Mouse (Mus musculus) liver, embryonic 12.5 days (tissue): ENCODE results near the gene Tex38. TPM values are rescaled to one million over a fixed set of nuclear protein-coding genes. Genes with fewer than 3 reads are reported as not detected.

ENCODE experiments used
- ATAC-seq: fragments of 200-750 bp; cut with Nextera tagmentation; 2 replicates; pipeline ENCODE4 v1.8.0; 2017; ENCODE audit warnings: moderate number of reproducible peaks, mild to moderate bottlenecking, moderate library complexity
- H3K27ac ChIP-seq: fragments of 300-500 bp; sonication (generic); 2 replicates; pipeline ENCODE4 v1.5.1; 2016; ENCODE audit warnings: mild to moderate bottlenecking
- H3K27me3 ChIP-seq: fragments of 300-500 bp; sonication (generic); replicated peaks from 2 replicates; pipeline ENCODE4 v1.6.1; 2016; ENCODE audit warnings: mild to moderate bottlenecking, moderate library complexity
- H3K36me3 ChIP-seq: fragments of 300-500 bp; sonication (generic); 2 replicates; pipeline ENCODE4 v1.6.1; 2016; ENCODE audit warnings: mild to moderate bottlenecking, moderate library complexity
- H3K4me1 ChIP-seq: fragments of 300-500 bp; sonication (generic); 2 replicates; pipeline ENCODE4 v1.6.1; 2016
- H3K4me2 ChIP-seq: fragments of 300-500 bp; sonication (generic); 2 replicates; pipeline ENCODE4 v1.6.1; 2016; ENCODE audit warnings: mild to moderate bottlenecking, moderate library complexity
- H3K4me3 ChIP-seq: fragments of 300-500 bp; sonication (generic); 2 replicates; pipeline ENCODE4 v1.5.1; 2016; ENCODE audit warnings: mild to moderate bottlenecking, moderate library complexity
- H3K9ac ChIP-seq: fragments of 300-500 bp; sonication (generic); 2 replicates; pipeline ENCODE4 v1.6.1; 2016; ENCODE audit warnings: mild to moderate bottlenecking, moderate library complexity
- H3K9me3 ChIP-seq: fragments of 300-500 bp; sonication (generic); replicated peaks from 2 replicates; pipeline ENCODE4 v1.6.1; 2016; ENCODE audit warnings: mild to moderate bottlenecking, moderate library complexity
- WGBS: fragments of 180-500 bp; shearing (Covaris S2); methylation state at CpG from one replicate; pipeline ENCODE4 v1.1.7; 2016; ENCODE audit not compliant: insufficient replicate concordance; 5-methylcytosine and 5-hydroxymethylcytosine counted together
- polyA plus RNA-seq: library from polyadenylated mRNA; unstranded; fragments of >200 nt; fragmentation: Nextera tagmentation; extraction: Ambion mirVana; gene quantifications from 2 replicates; pipeline ENCODE4 v1.2.1, GENCODE M21; 2016

The Tex38 gene
- polyA plus RNA-seq, 1 experiment from 2014 or later: not detected

- WGBS: 79% methylated on average over 5 of the region's 5 CpGs
- no peak overlapping the region for H3K9ac ChIP-seq
These were observed 34.8 kb upstream of the Tex38 start for GRCm38 (mm10) chr4:115815606-115816005.

GRCm38 (mm10) chr4:115812326-115812725 is 31.5 kb upstream of the Tex38 start:
- WGBS: 83% methylated on average over 4 of the region's 4 CpGs

More at GRCm38 (mm10) chr4:115815606-115816005, 34.8 kb upstream of the Tex38 start:
- Histone ChIP-seq H3K9me3 (no peaks in the 10 kb centered on the region), H3K27ac (no peak overlapping the region), H3K4me1 (0 out of 2 replicates have a peak, but pooled peaks cover 3% of the 10 kb centered on the region), H3K27me3 (no peaks in the 10 kb centered on the region), H3K36me3 (peaks cover 46% of the 10 kb centered on the region), H3K4me3 (no peak overlapping the region), H3K4me2 (no peak overlapping the region)
- no peak for ATAC-seq

GRCm38 (mm10) chr4:115799981-115800380 is 19.2 kb upstream of the Tex38 start:
- 68% methylated on average over 3 of the region's 3 CpGs for WGBS
- H3K9me3 ChIP-seq: no peaks in the 10 kb centered on the region
- no peak overlapping the region for H3K27ac ChIP-seq
- H3K4me2 ChIP-seq: no peak overlapping the region
- H3K27me3 ChIP-seq: no peaks in the 10 kb centered on the region
- no peak for ATAC-seq
- H3K4me3 ChIP-seq: no peak overlapping the region
- no peak overlapping the region for H3K9ac ChIP-seq
- peaks cover 69% of the 10 kb centered on the region for H3K36me3 ChIP-seq
- no peaks in the 10 kb centered on the region for H3K4me1 ChIP-seq

More at GRCm38 (mm10) chr4:115812326-115812725, 31.5 kb upstream of the Tex38 start:
- Histone ChIP-seq H3K4me1 (no peaks in the 10 kb centered on the region), H3K9me3 (no peaks in the 10 kb centered on the region), H3K9ac (no peak overlapping the region), H3K27ac (no peak overlapping the region), H3K27me3 (no peaks in the 10 kb centered on the region), H3K36me3 (peaks cover 52% of the 10 kb centered on the region), H3K4me2 (no peak overlapping the region), H3K4me3 (no peak overlapping the region)
- ATAC-seq: no peak

GRCm38 (mm10) chr4:115795360-115795759 is 14.5 kb upstream of the Tex38 start:
- Histone ChIP-seq H3K27me3 (no peaks in the 10 kb centered on the region), H3K4me3 (no peak overlapping the region), H3K4me1 (no peaks in the 10 kb centered on the region), H3K9ac (no peak overlapping the region), H3K36me3 (peaks cover 83% of the 10 kb centered on the region), H3K27ac (no peak overlapping the region), H3K9me3 (no peaks in the 10 kb centered on the region), H3K4me2 (no peak overlapping the region)
- WGBS: 84% methylated on average over 3 of the region's 3 CpGs
- ATAC-seq: no peak

GRCm38 (mm10) chr4:115790864-115791263 is 10.0 kb upstream of the Tex38 start:
- Histone ChIP-seq H3K9me3 (no peaks in the 10 kb centered on the region), H3K27me3 (no peaks in the 10 kb centered on the region), H3K27ac (no peak overlapping the region), H3K36me3 (peaks cover 70% of the 10 kb centered on the region), H3K4me2 (no peak overlapping the region), H3K9ac (no peak overlapping the region), H3K4me1 (peaks cover 6% of the 10 kb centered on the region), H3K4me3 (no peak overlapping the region)
- ATAC-seq: no peak
- 87% methylated on average over 3 of the region's 3 CpGs for WGBS

- H3K27ac ChIP-seq: peak overlapping the region; percentile 76
- peaks cover 28% of the 10 kb centered on the region for H3K36me3 ChIP-seq
- H3K4me3 ChIP-seq: peak overlapping the region; percentile 75
- H3K4me2 ChIP-seq: peak overlapping the region; percentile 89
- H3K27me3 ChIP-seq: no peaks in the 10 kb centered on the region
- peaks cover 26% of the 10 kb centered on the region for H3K4me1 ChIP-seq
- WGBS: 26% methylated on average over 7 of the region's 7 CpGs
- no peaks in the 10 kb centered on the region for H3K9me3 ChIP-seq
- peak; percentile 42 for ATAC-seq
- H3K9ac ChIP-seq: peak overlapping the region; percentile 79
These were observed 4.8 kb upstream of the Tex38 start for GRCm38 (mm10) chr4:115785511-115786034.

GRCm38 (mm10) chr4:115784769-115785510 is 4.1 kb upstream of the Tex38 start, which contains the start of gene Atpaf1:
TSS of gene Atpaf1 (plus strand) at chr4:115784812.
- ATAC-seq: peak; percentile 83
- Histone ChIP-seq H3K4me2 (peak within 1 kb of the TSS; percentile 89), H3K9ac (peak within 1 kb of the TSS; percentile 79), H3K27me3 (no peaks in the 10 kb centered on the region), H3K4me1 (peaks cover 26% of the 10 kb centered on the region), H3K9me3 (no peaks in the 10 kb centered on the region), H3K4me3 (peak within 1 kb of the TSS; percentile 75), H3K36me3 (peaks cover 21% of the 10 kb centered on the region), H3K27ac (peak within 1 kb of the TSS; percentile 76)
- under 1% methylated on average over 69 of the region's 69 CpGs for WGBS

- ATAC-seq: no peak
- H3K27ac ChIP-seq: no peak overlapping the region
- 74% methylated on average over 5 of the region's 5 CpGs for WGBS
- no peaks in the 10 kb centered on the region for H3K27me3 ChIP-seq
- no peak overlapping the region for H3K4me2 ChIP-seq
- H3K9me3 ChIP-seq: no peaks in the 10 kb centered on the region
- H3K4me1 ChIP-seq: peaks cover 26% of the 10 kb centered on the region
- no peak overlapping the region for H3K9ac ChIP-seq
- peaks cover 9% of the 10 kb centered on the region for H3K36me3 ChIP-seq
- no peak overlapping the region for H3K4me3 ChIP-seq
These were observed 1.4 kb upstream of the Tex38 start for GRCm38 (mm10) chr4:115782026-115782805.

- H3K4me2 ChIP-seq: no peak overlapping the region
- no peaks in the 10 kb centered on the region for H3K9me3 ChIP-seq
- H3K9ac ChIP-seq: no peak overlapping the region
- ATAC-seq: no peak
- 56% methylated on average over 6 of the region's 6 CpGs for WGBS
- H3K27ac ChIP-seq: no peak overlapping the region
- no peaks in the 10 kb centered on the region for H3K27me3 ChIP-seq
- peaks cover 22% of the 10 kb centered on the region for H3K36me3 ChIP-seq
- H3K4me3 ChIP-seq: no peak overlapping the region
- H3K4me1 ChIP-seq: peaks cover 13% of the 10 kb centered on the region
These were observed 549 bp downstream of the Tex38 start for GRCm38 (mm10) chr4:115780269-115780668.

GRCm38 (mm10) chr4:115777627-115778026 is 3.2 kb downstream of the Tex38 start:
- no peaks in the 10 kb centered on the region for H3K27me3 ChIP-seq
- ATAC-seq: no peak; the same call in 1 of the 2 replicates

GRCm38 (mm10) chr4:115775056-115775455 is 5.8 kb downstream of the Tex38 start:
- no peak overlapping the region for H3K27ac ChIP-seq
- H3K36me3 ChIP-seq: peaks cover 65% of the 10 kb centered on the region
- H3K27me3 ChIP-seq: no peaks in the 10 kb centered on the region
- H3K4me2 ChIP-seq: no peak overlapping the region
- no peak overlapping the region for H3K9ac ChIP-seq
- no peaks in the 10 kb centered on the region for H3K9me3 ChIP-seq
- 77% methylated on average over 6 of the region's 6 CpGs for WGBS
- ATAC-seq: no peak
- H3K4me3 ChIP-seq: no peak overlapping the region
- H3K4me1 ChIP-seq: no peaks in the 10 kb centered on the region

More at GRCm38 (mm10) chr4:115777627-115778026, 3.2 kb downstream of the Tex38 start:
- no peak overlapping the region for H3K27ac ChIP-seq
- H3K4me2 ChIP-seq: no peak overlapping the region
- no peak overlapping the region for H3K9ac ChIP-seq
- H3K4me1 ChIP-seq: no peaks in the 10 kb centered on the region
- H3K4me3 ChIP-seq: no peak overlapping the region
- peaks cover 43% of the 10 kb centered on the region for H3K36me3 ChIP-seq
- 70% methylated on average over 2 of the region's 2 CpGs for WGBS
- H3K9me3 ChIP-seq: no peaks in the 10 kb centered on the region
